In genomic region chr11:51942602-51943499, GRCm38 (mm10) we compare ENCODE assay signal across 9 mouse cellular contexts. TPM values are rescaled to one million over a fixed set of nuclear protein-coding genes. Genes with fewer than 3 reads are reported as not detected.
DNase-seq lines count a peak whose midpoint lies in the region; ATAC-seq lines count a peak whose summit lies in the region.
"Had no signal": no experiment of that assay in that cellular context is flagged by ENCODE, and none has a peak within 500 bp of the region (broad histone marks: within the 10 kb centered on the region; RNA-seq: fewer than 3 reads in every experiment).

No protein-coding gene starts in this region.

- 54% methylated on average over 15 of the region's 15 CpGs for WGBS in forebrain, embryonic 15.5 days
- WGBS in limb, embryonic 13.5 days = 45% methylated on average over 15 of the region's 15 CpGs

- DNase-seq in right cerebral cortex, adult 18-20 months = peak; percentile 24
- DNase-seq in right cerebral cortex, postnatal 14 days = no peak
- DNase-seq in testis, postnatal 10 days (ENCODE audit: low spot score) = peak; percentile 59
- no peak for DNase-seq in layer of hippocampus, adult 9-10 months (ENCODE audit: low spot score)
- no peak for DNase-seq in cerebellum, adult 8-10 months

- peak overlapping the region; percentile 50 for H3K27ac ChIP-seq in forebrain, embryonic 15.5 days (replicated peaks)
- no peak overlapping the region for H3K27ac ChIP-seq in limb, embryonic 13.5 days

- no peak overlapping the region; the same call in 1 of the 2 replicates for H3K4me2 ChIP-seq in forebrain, embryonic 15.5 days (replicated peaks)
- peak overlapping the region; percentile 17; the same call in 1 of the 2 replicates for H3K4me2 ChIP-seq in limb, embryonic 13.5 days (replicated peaks)

- no peak overlapping the region for H3K4me3 ChIP-seq in forebrain, embryonic 15.5 days
- H3K4me3 ChIP-seq in limb, embryonic 13.5 days = no peak overlapping the region

- no peak overlapping the region for H3K9ac ChIP-seq in forebrain, embryonic 15.5 days (replicated peaks)
- no peak overlapping the region for H3K9ac ChIP-seq in limb, embryonic 13.5 days

- H3K9me3 ChIP-seq in forebrain, embryonic 15.5 days = no peaks in the 10 kb centered on the region
- no peaks in the 10 kb centered on the region for H3K9me3 ChIP-seq in limb, embryonic 13.5 days

- ATAC-seq in forebrain, embryonic 15.5 days (replicated peaks) = peak; percentile 72
- peak; percentile 28; the same call in 1 of the 2 replicates for ATAC-seq in limb, embryonic 13.5 days (ENCODE audit: low FRiP score, low read depth)
- no peak for ATAC-seq in monocyte, adult 5-6 weeks (replicated peaks; ENCODE audit: insufficient number of reproducible peaks, low FRiP score, low TSS enrichment, poor library complexity, severe bottlenecking)
- ATAC-seq: Patski had no signal

- H3K4me1 ChIP-seq in forebrain, embryonic 15.5 days = peaks cover 19% of the 10 kb centered on the region; the same call in 1 of the 2 replicates
- peaks cover 32% of the 10 kb centered on the region for H3K4me1 ChIP-seq in limb, embryonic 13.5 days

- H3K27me3 ChIP-seq in forebrain, embryonic 15.5 days = no peaks in the 10 kb centered on the region
- H3K27me3 ChIP-seq in limb, embryonic 13.5 days = no peaks in the 10 kb centered on the region
- H3K27me3 ChIP-seq: Patski had no signal

- H3K36me3 ChIP-seq in forebrain, embryonic 15.5 days = no peaks in the 10 kb centered on the region
- no peaks in the 10 kb centered on the region for H3K36me3 ChIP-seq in limb, embryonic 13.5 days

RNA-seq across cellular contexts. Expression of gene Cdkn2aipnl, which starts 24.6 kb away (rescaled TPM):
- 113 and 118 TPM in 2 replicates for polyA plus RNA-seq in forebrain, embryonic 15.5 days (2015; fragmentation: Nextera tagmentation; extraction: Ambion mirVana)
- polyA plus RNA-seq in limb, embryonic 13.5 days (2015; fragmentation: Nextera tagmentation; extraction: Ambion mirVana) = 101 and 109 TPM in 2 replicates
- total RNA-seq in monocyte, adult 5-6 weeks (2017) = 45.8 to 58.1 TPM (median 49.2 TPM) in 3 replicates

RNA-seq across cellular contexts. Expression of gene Ube2b, which starts 57.7 kb away (rescaled TPM):
- polyA plus RNA-seq in forebrain, embryonic 15.5 days (2015; fragmentation: Nextera tagmentation; extraction: Ambion mirVana) = 289 and 290 TPM in 2 replicates
- polyA plus RNA-seq in limb, embryonic 13.5 days (2015; fragmentation: Nextera tagmentation; extraction: Ambion mirVana) = 252 and 263 TPM in 2 replicates
- total RNA-seq in monocyte, adult 5-6 weeks (2017) = 158 to 210 TPM (median 163 TPM) in 3 replicates

Comparison
In these comparisons a context has a peak if more than half of its experiments do, and no peak if none do; other contexts are left out.
1. DNase-seq: peak in right cerebral cortex, adult 18-20 months (single experiment) and testis, postnatal 10 days (single experiment); none in right cerebral cortex, postnatal 14 days (single experiment), layer of hippocampus, adult 9-10 months (single experiment) and cerebellum, adult 8-10 months (single experiment).